Mouse (Mus musculus) Muller cell, postnatal 12 days (primary cell): Measurements from ENCODE around the gene Prx.
A peak's percentile ranks its signal among the peaks of the same experiment; 100 is the strongest.

Source experiments
- DNase-seq: peaks from one replicate; pipeline ENCODE4 v3.0.0-alpha.2; 2015; ENCODE audit errors: inconsistent ontology term

The Prx gene

DNA sequence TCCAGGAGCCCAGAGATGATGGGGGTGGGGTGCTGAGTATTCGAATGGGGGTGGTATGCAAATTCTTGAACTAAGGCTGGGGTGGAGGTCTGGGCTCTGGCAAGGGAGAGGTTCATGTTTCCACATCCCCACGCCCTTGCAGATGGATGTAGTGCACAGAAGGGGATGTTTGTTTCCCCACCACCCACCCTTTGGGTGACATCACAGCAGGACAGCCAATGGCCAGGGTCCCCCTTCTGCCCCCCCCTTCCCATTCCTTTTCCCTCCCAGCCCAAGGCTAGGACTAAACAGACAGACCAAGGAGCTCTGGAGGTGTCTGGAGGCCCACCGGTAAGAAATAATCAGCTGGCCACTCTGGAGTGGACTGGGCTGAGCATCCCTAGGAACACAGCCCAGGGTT, at the start of gene Prx:
Gene Prx (plus strand): TSS at position 289 of the 400 bp plus-strand sequence.
- no peak for DNase-seq

DNA sequence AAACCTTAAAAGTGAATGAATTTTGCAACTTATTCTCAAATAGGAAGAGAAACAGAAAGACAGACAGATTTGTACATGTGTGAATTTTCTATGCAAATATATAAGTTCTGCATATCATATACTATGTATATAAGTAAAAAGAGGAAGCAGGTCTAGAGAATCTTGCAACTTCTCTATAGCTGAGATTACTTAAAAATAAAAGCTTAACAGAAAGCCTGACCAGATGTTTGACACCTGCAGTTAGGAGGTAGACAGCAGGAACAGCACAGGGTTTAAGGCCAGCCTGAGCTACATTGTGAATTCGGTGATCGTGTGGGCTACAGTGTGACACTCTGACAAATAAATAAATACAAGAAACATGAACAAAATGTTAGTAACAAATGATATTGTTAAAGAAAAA, 47.8 kb upstream of the Prx start:
- no peak for DNase-seq

DNA sequence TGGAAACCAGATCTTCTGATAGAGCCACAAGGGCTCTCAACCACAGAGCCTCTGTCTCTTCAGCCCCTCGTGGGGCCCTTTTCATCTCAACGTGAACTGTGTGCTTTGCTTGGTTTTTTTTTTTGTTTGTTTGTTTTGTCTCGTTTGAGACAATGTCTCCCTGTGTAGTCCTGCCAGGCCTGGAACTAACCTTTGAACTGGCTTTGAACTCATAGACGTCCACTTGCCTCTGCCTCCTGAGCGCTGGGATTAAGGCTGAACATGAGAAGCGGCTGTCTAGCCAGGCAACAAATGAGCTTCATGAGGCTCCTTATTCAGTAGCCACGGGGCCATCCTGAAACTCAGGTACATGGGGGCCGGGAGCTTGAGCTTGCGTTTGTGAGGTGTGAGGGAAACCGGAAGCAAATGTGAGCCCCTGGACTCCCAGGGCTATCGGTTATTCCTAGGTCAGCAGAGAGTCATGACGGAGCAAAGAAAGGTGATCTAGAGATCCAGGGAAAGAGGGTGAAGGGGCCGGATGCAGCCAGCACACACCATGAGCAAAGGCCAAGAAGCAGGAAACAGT, 46.8 kb upstream of the Prx start:
- no peak for DNase-seq

DNA sequence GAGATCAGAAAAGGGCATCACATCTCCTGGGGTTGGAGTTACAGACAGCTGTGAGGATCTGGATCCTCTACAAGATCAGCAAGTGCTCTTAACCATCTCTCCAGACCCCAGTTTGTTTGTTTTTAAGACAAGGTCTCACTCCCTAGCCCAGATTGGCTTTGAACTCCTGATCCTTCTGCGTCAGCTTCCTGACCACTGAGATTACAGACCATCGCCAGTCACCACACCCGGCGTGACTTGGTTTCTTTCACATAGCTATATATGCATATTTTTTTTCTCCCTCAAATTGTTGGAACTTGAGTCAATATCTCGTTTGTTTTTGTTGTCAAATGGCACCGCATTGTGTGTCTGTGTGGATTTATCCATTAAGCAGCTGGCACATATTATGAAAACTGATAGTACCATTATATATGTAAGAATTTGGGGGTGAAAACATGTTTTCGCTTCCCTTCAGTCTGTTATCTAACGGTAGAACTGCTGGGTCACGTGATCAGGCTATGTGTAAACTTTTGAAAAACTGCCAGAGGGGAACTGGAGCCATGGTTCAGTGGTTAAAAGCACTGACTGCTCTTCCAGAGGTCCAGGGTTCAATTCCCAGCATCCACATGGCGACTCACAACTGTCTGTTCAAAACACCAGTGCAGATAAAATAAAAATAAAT, 44.5 kb upstream of the Prx start:
- DNase-seq: no peak

DNA sequence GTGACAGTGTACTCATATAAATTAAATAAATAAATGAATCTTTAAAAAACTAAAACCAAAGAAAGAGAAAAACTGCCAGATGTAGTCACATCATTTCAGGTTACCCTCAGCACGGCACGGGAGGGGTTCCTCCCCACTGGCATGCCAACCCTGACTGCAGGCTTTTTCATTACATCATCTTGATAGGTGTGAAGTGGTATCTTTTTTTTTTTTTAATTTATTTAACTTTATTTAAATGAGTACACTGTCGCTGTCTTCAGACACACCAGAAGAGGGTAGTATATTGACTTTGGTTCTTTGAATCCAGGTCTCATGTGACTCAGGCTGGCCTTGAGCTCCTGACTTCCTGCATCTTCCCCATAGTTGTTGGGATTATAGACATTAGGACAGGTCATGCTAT, 43.9 kb upstream of the Prx start:
- DNase-seq: no peak

DNA sequence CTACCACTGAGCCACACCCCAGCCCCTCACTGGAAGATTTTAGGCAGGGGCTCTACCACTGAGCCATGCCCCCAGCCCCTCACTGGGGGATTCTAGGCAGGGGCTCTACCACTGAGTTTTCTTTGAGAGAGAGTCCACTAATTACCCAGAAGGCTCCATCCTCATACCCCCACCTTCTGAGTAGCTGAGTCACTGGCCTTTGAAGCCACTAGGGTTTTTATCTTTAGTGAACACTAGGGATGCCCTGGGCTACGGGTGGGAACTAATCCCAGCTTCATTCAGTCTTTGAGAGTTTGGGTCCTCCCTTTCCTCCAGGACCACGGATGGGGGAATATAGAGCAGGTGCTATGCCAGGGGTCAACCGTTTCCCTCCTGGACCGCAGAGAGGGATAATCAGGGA, 40.5 kb upstream of the Prx start:
- no peak for DNase-seq

DNA sequence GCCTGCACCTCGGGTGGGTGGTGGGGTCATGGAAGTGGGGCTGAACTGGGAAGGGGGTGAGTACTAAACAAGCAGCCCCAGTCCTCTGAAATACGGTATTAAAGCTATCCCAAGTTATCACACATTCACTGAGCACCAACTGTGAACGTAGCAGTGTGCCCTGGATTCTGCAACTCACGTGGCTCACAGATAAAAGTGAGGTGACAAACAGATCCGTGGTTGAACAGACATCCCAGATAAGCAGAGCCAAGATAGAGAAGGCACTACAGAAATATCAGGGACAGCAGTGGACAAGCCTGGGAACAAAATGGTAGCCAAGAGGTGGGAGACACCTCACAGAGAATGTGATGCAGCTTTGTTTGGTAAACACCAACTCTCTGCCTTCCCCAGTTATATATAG, 39.5 kb upstream of the Prx start:
- DNase-seq: no peak

DNA sequence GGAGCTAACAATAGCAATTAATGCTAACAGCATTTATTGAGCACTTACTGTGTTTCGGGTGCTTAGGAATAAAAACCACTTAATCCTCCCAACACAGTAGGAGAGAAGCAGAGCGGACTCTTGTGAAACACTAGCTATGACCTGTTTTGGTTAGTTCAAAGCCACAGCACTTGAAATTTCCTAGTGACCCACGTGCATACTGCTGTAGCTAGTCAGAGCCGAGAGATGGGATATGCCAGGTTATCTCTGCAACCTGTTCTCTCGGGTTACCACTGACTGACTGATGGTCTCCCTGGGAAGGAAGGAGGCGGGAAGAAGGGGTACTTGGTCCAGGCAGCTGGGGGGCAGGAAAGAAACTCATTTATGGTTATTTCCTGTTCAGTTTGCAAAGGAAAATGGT, 38.6 kb upstream of the Prx start:
- DNase-seq: no peak

DNA sequence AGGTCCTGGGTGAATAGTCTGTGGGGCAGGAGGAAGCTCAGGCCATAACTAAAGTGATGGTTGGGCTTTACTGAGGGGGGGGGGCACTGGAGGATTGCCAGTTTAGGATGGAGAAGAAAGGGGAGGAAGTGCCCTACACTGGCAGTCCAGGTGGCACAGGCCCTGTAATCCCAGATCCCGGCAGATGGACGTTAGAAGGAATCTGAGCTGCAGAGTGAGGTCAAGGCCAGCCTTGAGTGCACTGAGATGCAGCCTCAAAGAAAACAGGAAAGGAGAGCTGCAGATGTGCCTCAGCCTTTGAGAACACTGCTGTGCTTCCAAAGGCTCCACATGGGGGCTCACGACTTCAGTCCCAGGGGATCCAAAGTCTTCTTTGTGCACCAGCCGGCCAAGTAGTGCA, 31.5 kb upstream of the Prx start:
- no peak for DNase-seq

DNA sequence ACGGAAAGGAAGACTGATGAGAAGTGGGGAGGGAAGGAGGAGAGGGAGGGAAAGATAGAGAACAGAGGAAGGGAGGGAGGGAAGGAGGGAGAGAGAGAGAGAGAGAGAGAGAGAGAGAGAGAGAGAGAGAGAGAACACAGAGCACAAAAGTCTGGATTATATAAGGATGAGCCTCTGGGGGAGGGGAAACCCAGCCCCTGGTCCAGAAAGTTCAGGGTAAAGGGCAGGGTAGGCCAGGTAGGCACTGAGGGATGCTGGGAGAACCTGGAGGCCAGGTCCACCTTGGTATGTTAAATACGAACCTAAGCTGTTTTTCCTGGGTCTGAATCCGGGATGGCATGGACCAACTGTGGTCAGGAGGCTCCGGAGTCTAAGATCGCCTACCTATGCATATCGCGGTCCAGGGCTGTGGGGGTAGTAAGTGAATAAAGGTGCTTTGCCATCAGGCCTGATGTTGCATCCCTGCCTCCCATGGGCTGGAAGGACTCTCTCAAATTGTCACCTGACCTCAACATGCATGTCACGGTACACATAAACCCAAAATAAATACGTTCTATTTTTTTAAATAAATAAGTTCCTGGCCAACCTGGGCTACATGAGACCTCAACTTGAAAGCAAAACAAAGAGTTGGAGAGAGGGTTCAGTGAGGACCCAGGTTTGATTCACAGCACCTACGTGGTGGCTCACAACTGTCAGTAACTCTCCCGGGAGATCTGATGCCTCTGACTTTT, 27.6 kb upstream of the Prx start:
- DNase-seq: no peak

DNA sequence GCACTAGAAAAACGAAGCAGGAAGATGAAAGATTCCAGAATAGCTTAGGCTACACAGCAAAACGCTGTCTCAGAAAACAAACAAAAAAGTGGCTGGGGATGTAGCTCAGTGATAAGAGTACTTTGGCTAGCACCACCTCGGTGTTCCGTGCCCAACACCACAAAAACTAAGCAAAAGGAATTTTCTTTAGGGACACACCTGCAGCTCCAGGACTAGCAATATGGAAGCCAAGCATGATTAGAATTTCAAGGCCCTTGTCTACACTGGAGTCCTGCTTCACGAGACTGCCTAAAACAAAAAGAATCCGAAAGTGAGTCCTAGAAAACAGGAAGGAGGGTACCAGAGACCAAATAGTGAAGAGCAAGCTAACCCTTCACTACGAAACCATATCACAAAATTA, 26.5 kb upstream of the Prx start:
- DNase-seq: no peak

DNA sequence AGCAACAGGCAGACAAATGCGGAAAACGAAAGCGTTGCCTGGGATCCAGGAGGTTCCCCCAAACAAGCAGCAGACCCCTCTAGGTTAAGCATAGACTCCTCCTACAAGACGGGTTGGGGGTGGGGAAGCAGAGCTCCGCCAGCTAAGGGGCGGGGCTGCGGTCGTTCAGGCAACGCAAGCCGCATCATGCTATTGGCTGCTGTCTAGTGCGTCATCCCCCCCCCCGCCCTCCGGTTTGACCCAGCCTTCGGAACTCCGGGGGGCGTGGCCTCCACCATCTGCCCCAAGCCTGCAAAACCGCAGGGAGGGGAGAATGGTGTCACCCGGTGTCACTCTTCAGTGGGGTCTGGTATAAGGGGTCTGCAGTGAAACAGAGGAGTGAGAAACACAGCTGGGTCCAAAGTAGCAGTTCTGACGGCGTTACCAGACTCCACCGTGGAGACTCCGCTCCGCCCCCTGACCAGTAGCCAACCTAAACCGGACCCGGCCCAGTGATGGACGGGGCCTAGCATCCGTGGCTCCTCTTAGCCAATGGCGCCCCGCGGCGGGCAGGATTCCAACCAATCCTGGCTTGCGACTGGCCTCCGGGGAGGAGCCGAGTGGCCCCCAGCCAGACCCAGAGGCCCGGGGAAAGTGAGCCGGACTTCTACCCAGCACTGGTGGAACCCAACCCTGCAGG, 25.8 kb upstream of the Prx start, which contains the start of gene Sertad3:
Gene Sertad3 (plus strand): TSS at position 613 of the 679 bp plus-strand sequence.
- DNase-seq: peak; percentile 100

DNA sequence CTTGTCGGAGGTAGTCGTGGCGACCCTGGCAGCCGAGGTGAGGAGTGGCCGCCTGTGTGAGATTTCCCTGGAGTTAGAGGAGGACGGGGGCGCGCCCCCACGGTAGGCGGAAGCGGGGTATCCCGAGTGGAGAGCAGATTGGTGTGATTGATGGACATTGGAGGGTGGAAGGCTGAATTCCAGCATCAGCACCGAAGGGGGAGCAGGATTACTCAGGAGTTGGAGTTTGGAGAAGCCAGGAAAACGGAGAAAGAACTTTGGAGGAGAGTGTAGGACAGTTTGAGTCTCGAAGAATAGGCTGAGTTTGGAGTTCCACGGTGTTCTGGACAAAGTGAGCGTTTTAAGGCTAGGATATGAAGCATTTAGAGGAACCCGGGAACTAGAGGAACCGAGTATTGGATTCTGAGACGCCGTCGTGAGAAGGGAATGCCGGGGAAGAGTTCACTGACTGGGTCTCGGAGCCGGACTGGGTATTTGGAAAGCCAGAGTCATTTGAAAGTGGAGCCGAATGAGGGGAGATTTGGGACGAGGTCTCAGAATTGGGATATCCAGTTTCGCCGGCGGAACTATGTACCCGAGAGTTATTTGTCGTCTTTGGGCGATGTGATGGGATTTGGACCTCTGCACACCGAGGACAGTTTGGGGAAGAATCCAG, 25.2 kb upstream of the Prx start:
- no peak for DNase-seq

DNA sequence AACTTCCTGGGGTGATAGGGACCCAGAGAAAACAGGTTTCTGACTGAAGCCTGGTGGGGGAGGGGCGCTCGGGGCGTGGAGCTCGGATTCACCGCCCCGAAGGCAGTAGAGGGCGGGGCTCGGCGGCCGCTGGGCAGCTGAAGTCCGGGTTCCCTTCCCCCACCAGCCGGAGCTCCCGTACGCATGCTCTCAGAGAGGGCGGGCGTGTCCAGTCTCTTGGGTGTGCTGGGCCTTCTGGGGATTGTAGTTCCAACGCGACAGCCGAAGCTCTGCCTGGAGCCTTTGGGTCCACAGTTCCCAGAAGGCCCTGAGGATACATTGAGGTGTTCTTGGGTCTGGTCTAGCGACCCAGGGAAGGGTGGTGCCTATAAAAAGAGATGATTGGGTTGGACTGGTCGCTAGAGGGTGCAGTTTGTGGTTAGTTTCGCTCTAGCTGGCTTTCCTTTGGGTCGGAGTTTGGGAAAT, 24.6 kb upstream of the Prx start:
- peak; percentile 99 for DNase-seq

DNA sequence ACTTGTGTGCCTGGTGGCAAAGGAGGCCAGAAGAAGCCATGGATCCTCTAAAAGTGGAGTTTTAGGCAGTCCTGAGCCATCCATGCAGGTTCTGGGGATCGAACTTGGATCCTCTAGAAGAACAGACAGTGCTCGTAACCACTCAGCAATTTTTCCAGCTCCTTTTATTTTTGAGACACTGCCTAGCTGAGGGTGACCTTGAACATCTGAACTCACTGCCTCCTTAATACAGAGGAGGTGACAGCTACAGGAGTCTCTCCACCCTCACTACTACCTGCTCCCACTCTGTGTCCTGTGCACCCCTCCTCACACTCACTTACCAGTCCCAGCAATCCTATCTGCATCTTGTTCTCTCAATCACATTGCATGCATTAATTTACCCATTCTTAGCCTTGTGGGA, 23.5 kb upstream of the Prx start:
- DNase-seq: no peak

DNA sequence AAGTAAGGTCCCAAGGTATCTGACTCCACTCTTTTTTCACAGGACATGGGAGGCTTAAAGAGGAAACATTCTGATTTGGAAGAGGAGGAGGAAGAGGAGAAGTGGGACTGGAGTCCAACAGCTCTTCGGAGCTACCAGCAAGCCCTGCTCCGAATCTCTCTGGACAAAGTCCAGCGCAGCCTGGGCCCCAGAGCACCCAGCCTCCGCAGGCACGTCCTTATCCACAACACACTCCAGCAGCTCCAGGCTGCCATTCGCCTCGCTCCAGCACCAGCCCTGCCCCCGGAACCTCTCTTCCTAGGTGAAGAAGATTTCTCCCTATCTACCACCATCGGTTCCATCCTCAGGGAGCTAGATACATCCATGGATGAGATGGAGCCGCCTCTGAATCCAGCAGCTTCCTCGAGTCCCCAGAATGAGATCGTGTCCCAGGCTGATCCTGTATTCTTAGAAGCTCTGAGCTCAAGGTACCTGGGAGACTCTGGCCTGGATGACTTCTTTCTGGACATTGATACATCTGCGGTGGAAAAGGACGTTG, 23.0 kb upstream of the Prx start:
- no peak for DNase-seq

DNA sequence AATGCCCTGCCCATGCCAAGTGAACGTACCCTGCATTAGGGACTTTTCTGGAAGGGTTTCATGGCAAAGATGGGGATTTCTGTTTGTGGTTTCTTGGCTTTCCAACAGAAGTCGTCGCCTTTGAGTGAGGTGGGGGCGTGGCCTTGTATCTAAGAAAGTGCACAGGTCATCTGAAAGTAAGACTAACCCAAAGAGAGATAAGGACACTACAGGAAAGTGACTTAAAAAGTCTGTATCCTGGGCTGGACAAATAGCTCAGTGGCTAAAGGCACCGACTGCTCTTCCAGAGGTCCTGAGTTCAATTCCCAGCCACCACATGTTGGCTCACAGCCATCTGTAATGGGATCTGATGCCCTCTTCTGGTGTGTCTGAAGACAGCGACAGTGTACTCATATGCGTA, 20.6 kb upstream of the Prx start:
- no peak for DNase-seq

DNA sequence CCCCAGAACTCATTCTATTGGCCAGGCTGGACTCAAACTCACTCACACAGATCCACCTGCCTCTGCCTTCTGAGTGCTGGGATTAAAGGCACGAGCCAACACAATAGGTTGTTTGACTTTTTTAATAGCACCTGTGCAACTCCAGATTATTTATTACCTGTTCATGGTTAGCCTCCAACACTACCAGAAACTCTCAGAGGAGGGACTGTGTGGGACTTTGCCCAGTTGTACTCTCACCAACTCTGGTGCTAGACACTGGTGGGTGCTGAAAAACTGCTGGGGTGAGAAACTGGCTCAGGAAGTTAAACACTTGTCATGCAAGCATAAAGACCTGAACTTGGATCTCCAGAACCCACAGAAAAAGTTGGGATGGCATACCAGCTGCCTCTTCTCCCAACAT, 19.4 kb upstream of the Prx start:
- DNase-seq: no peak

DNA sequence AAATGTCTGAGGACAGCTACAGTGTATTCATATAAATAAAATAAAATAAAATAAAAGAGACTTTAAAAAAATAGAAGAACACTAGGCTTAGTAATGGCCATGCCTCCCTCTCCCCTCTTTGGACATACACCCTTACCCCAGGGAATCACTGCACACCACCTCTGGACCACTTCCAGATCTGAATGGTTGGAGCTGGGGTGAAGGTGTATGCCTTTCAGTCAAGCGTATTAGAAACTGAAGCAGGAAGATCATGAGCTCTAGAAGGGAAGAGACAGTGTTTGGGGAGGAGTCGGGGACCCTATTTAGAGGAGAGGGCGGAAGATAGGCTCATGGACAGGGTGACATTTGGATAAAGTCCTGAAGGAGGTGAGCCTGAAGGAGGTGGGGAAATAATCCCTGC, 18.6 kb upstream of the Prx start:
- DNase-seq: no peak

DNA sequence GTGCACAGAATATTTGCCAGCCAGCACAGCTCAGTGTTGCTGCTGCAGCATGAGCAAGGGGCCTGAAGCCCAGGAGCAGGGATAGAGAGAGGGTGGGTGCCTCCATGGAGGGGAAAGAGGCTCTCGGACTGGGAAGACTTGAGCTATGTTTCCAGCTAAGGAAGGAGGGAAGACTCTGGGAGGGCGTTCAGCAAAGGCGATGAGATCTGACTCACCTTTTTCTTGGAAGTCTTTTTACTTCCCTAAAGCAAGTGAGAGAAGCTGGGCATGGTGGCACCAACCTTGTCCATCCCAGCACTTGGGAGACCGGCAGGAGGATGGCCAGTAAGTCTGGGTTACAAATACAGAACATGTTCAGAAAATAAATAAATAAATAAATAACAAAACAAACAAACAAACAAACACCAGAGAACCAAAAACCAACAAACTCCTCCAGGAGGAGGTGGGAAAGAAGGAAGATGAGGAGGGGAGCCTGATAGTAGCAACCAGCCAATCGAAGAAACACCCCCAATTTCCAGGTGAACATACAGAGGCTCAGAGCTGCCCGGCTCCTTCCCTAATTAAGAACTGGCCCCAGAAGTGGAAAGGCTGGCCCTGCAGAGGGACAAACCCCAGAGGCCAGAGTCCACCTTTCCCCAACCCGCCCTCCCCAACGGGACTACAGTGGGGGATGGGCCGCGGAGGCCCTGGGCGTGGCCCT, 18.0 kb upstream of the Prx start:
- DNase-seq: no peak

DNA sequence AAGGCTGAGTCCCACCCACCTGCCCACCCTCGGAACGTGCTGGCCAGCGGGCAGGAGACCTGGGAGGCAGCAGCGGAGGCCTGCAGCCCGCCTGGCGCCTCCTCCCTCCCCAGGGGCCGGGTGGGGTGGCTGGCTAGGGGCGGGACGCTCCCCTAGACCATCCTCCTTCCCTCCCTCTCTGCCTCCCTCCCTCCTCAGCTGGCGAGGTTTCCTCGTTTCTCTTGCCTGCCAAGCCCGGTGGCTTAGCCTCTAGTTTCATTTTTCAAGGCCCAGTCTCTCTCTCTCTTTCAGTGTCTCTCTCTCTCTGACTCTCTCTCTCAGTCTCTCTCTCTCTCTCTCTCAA, 17.5 kb upstream of the Prx start:
- peak; percentile 97 for DNase-seq
